Mouse (Mus musculus) myocyte (in vitro differentiated cells): Measurements from ENCODE around the gene Imp3. TPM values are rescaled to one million over a fixed set of nuclear protein-coding genes. Genes with fewer than 3 reads are reported as not detected.

Experiments used
- H3K27me3 ChIP-seq: one replicate; pipeline ENCODE4 v1.6.1; 2011; ENCODE audit not compliant: control insufficient read depth, insufficient read depth, insufficient read length
- H3K36me3 ChIP-seq: one replicate; pipeline ENCODE4 v1.6.1; 2011; ENCODE audit not compliant: control insufficient read depth, insufficient read depth
- H3K4me2 ChIP-seq: one replicate; pipeline ENCODE4 v1.6.1; 2011; ENCODE audit warnings: low read depth, control low read depth
- H3K4me3 ChIP-seq: one replicate; pipeline ENCODE4 v1.5.1; 2011; ENCODE audit warnings: mild to moderate bottlenecking, control low read depth, moderate library complexity
- H3K79me2 ChIP-seq: one replicate; pipeline ENCODE4 v1.6.1; 2011; ENCODE audit not compliant: control insufficient read depth, insufficient read depth
- H3ac ChIP-seq: one replicate; pipeline ENCODE4 v1.6.1; 2011; ENCODE audit not compliant: control insufficient read depth, insufficient read length
- CEBPB ChIP-seq: IDR thresholded peaks from 2 replicates; pipeline ENCODE4 v1.6.1; 2011; ENCODE audit warnings: mild to moderate bottlenecking, moderate library complexity; ENCODE audit not compliant: poor library complexity, insufficient read depth, severe bottlenecking
- E2F4 ChIP-seq: IDR thresholded peaks from one replicate; pipeline ENCODE4 v1.6.1; 2011; ENCODE audit warnings: mild to moderate bottlenecking, control low read depth, moderate library complexity; ENCODE audit not compliant: insufficient read depth
- MAX ChIP-seq: IDR thresholded peaks from one replicate; pipeline ENCODE4 v1.6.1; 2011; ENCODE audit warnings: low read depth, mild to moderate bottlenecking, control low read depth
- MYOD1 ChIP-seq, 3 experiments: IDR thresholded peaks; one replicate each; pipeline ENCODE4 v1.6.1; 2011; ENCODE audit warnings: control low read depth in 2 of 3, low read depth in 2 of 3, mild to moderate bottlenecking in 2 of 3, moderate library complexity in 1 of 3; ENCODE audit not compliant: insufficient read length in 2 of 3, control insufficient read depth in 1 of 3
- MYOG ChIP-seq, 3 experiments: IDR thresholded peaks; one replicate each; pipeline ENCODE4 v1.6.1; 2011; ENCODE audit warnings: control low read depth in 2 of 3, low read depth in 2 of 3, mild to moderate bottlenecking in 2 of 3; ENCODE audit not compliant: insufficient read length in 2 of 3, control insufficient read depth in 1 of 3, insufficient read depth in 1 of 3
- POLR2A ChIP-seq: IDR thresholded peaks from one replicate; pipeline ENCODE4 v1.6.1; 2011; ENCODE audit warnings: low read depth, mild to moderate bottlenecking, control low read depth, moderate library complexity; ENCODE audit not compliant: insufficient read length
- POLR2AphosphoS2 ChIP-seq: IDR thresholded peaks from one replicate; pipeline ENCODE4 v1.6.1; 2011; ENCODE audit warnings: low read depth, control low read depth; ENCODE audit not compliant: insufficient read length
- REST ChIP-seq: IDR thresholded peaks from one replicate; pipeline ENCODE4 v1.6.1; 2011; ENCODE audit warnings: mild to moderate bottlenecking, control low read depth, moderate library complexity; ENCODE audit not compliant: insufficient read depth, insufficient read length
- SRF ChIP-seq: IDR thresholded peaks from one replicate; pipeline ENCODE4 v1.6.1; 2011; ENCODE audit warnings: low read depth; ENCODE audit not compliant: control insufficient read depth, insufficient read length
- TCF12 ChIP-seq: IDR thresholded peaks from one replicate; pipeline ENCODE4 v1.6.1; 2011; ENCODE audit warnings: mild to moderate bottlenecking, control low read depth; ENCODE audit not compliant: poor library complexity, insufficient read depth, severe bottlenecking
- TCF3 ChIP-seq: IDR thresholded peaks from one replicate; pipeline ENCODE4 v1.6.1; 2011; ENCODE audit warnings: low read depth, control low read depth; ENCODE audit not compliant: insufficient read length
- USF1 ChIP-seq: IDR thresholded peaks from one replicate; pipeline ENCODE4 v1.6.1; 2011; ENCODE audit warnings: low read depth, mild to moderate bottlenecking, control low read depth, moderate library complexity
- polyA plus RNA-seq: library from polyadenylated mRNA; unstranded; fragments of >200 nt; fragmentation: generic; extraction: Trizol; gene quantifications from one replicate; pipeline ENCODE4 v1.2.1, GENCODE M21; 2012; ENCODE audit warnings: missing spikeins

The Imp3 gene
- polyA plus RNA-seq, 1 experiment: 142 TPM

DNA sequence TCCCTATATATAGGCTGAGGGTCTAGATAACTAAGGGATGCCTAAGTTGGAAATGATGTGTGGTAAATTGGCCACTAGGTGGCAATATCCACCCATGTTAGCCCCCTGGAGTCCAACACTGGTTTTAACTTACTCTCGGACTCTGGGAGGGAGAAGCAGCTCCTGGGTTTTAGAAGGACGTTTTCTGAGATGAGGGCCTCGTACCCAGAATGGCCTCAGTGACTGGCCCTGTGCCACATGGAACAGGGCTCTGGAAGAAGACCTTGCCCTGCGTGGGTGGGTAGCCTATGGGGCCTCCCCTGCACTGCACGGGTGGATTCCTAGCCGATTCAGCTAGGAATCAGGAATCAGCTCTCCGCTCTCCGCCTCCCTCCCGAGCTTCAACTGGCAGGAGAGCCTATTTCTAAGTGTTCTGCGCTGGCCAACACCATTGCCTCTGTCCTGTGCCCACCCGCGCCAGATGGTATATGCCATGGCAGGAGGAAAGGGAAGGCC is 45.7 kb upstream of the Imp3 start:
- no peak for TF ChIP-seq POLR2AphosphoS2
- no peak for TF ChIP-seq USF1
- no peak for TF ChIP-seq SRF
- TF ChIP-seq E2F4: no peak
- no peak for TF ChIP-seq POLR2A
- TF ChIP-seq MAX: no peak
- no peak for TF ChIP-seq REST
- no peak for TF ChIP-seq TCF12
- TF ChIP-seq MYOD1 (IDR thresholded peaks at IDR 0.05; ENCODE audit: control insufficient read depth in 1 of 3, insufficient read length in 2 of 3, low read depth in 2 of 3): no peak
- no peak for TF ChIP-seq CEBPB
- no peak for TF ChIP-seq TCF3
- TF ChIP-seq MYOG (IDR thresholded peaks at IDR 0.05; ENCODE audit: control insufficient read depth in 1 of 3, insufficient read depth in 1 of 3, insufficient read length in 2 of 3, low read depth in 2 of 3): no peak
- peaks cover 21% of the 10 kb centered on the region for H3K36me3 ChIP-seq
- no peaks in the 10 kb centered on the region for H3K27me3 ChIP-seq
- H3K79me2 ChIP-seq: no peaks in the 10 kb centered on the region
- H3K4me3 ChIP-seq: no peak overlapping the region
- no peak overlapping the region for H3ac ChIP-seq
- H3K4me2 ChIP-seq: no peak overlapping the region

DNA sequence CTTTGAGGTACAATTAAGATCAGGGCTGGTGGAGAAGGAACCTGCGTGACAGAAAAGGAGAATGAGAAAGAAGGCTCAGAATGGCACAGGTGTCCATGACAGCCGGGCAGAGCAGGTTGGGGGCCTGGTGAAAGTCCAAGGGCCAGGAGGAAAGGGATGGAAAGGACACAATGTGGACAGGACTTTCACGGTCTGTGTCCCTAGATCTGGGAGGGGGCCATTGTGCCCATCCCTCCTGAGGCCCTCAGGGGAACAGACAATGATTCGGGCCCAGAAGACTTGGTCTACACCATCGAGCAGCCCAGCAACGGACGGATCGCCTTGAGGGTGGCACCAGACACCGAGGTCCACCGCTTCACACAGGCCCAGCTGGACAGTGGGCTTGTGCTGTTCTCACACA is 45.2 kb upstream of the Imp3 start:
- TF ChIP-seq SRF (no peak), POLR2A (no peak), USF1 (no peak), MYOD1 (IDR thresholded peaks at IDR 0.05; ENCODE audit: control insufficient read depth in 1 of 3, insufficient read length in 2 of 3, low read depth in 2 of 3) (no peak), TCF12 (no peak), POLR2AphosphoS2 (no peak), MAX (no peak), REST (no peak), TCF3 (no peak), E2F4 (no peak), MYOG (IDR thresholded peaks at IDR 0.05; ENCODE audit: control insufficient read depth in 1 of 3, insufficient read depth in 1 of 3, insufficient read length in 2 of 3, low read depth in 2 of 3) (no peak), CEBPB (no peak)
- H3K36me3 ChIP-seq: peaks cover 21% of the 10 kb centered on the region
- no peaks in the 10 kb centered on the region for H3K79me2 ChIP-seq
- no peak overlapping the region for H3K4me3 ChIP-seq
- no peak overlapping the region for H3K4me2 ChIP-seq
- H3K27me3 ChIP-seq: no peaks in the 10 kb centered on the region
- no peak overlapping the region for H3ac ChIP-seq

DNA sequence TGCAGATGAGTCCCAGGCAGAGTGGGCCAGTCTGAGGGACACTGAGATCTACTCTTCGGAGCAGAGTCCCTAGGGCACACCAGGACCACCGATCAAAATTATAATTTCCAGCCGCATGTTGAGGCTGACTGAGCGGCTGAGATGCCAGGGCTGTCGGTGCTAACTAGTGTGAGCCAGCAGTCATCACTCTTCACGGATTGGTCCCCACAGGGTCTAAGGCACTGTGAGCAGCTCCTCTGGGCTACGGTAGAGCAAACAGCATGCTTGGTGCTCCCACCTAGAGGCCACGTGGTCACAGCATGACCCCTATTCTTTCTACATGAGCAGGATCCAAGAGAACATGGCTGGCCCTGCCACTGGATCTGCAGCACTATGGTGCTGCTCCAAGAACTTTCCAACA is 44.0 kb upstream of the Imp3 start:
- Histone ChIP-seq H3K27me3 (no peaks in the 10 kb centered on the region), H3K4me3 (no peak overlapping the region), H3ac (no peak overlapping the region), H3K79me2 (no peaks in the 10 kb centered on the region), H3K4me2 (no peak overlapping the region), H3K36me3 (peaks cover 21% of the 10 kb centered on the region)
- no peak for TF ChIP-seq E2F4
- peak; percentile 12 for TF ChIP-seq POLR2AphosphoS2
- no peak for TF ChIP-seq POLR2A

DNA sequence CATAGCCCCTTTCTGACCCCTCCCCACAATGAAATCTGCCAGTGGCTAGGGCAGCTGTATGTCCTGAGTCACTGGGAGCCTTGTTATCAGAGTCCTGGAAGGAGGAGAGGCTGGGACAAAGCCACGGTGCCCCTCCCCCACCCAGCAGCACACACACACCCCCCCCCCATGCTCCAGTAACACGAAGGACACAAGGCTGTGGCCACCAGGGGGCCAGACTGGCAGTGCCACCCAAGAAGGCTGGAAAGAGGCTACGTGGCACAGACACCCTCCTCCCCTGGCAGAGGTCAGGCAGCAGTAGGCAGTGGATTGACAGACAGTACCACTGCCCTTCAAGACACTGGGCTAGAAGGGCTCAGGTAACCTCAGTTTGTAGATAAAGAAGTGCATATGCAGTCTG is 43.3 kb upstream of the Imp3 start:
- TF ChIP-seq MAX: no peak
- TF ChIP-seq E2F4: no peak
- no peak for TF ChIP-seq SRF
- TF ChIP-seq CEBPB: no peak
- no peak for TF ChIP-seq MYOG (IDR thresholded peaks at IDR 0.05; ENCODE audit: control insufficient read depth in 1 of 3, insufficient read depth in 1 of 3, insufficient read length in 2 of 3, low read depth in 2 of 3)

DNA sequence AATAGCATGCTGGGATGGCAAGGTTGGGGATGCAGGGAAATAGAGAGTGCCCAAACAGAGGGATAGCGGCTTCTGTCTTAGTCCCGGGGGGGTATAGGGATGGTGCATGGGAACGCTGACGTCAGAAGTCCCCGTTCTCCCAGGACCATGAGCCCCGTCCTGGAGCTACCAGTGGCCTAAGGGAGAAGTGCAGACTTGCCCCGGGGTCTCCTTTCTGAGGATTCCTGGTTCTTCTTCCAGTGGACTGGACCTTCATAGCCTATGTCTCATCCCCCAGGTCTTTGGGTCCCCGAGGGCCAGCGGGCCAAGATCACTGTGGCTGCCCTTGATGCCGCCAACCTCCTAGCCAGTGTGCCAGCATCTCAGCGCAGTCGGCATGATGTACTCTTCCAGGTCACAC is 40.5 kb upstream of the Imp3 start:
- H3K4me3 ChIP-seq: no peak overlapping the region
- no peaks in the 10 kb centered on the region for H3K27me3 ChIP-seq
- TF ChIP-seq MYOG (IDR thresholded peaks at IDR 0.05; ENCODE audit: control insufficient read depth in 1 of 3, insufficient read depth in 1 of 3, insufficient read length in 2 of 3, low read depth in 2 of 3): no peak
- TF ChIP-seq USF1: no peak
- peak; percentile 34 for TF ChIP-seq POLR2A
- no peak for TF ChIP-seq TCF12
- no peaks in the 10 kb centered on the region for H3K79me2 ChIP-seq
- no peak overlapping the region for H3ac ChIP-seq
- no peak overlapping the region for H3K4me2 ChIP-seq
- no peaks in the 10 kb centered on the region for H3K36me3 ChIP-seq

More for the DNA sequence above, 43.3 kb upstream of the Imp3 start:
- Histone ChIP-seq H3K4me2 (no peak overlapping the region), H3K4me3 (no peak overlapping the region), H3ac (no peak overlapping the region), H3K27me3 (no peaks in the 10 kb centered on the region), H3K36me3 (peaks cover 16% of the 10 kb centered on the region), H3K79me2 (no peaks in the 10 kb centered on the region)
